Mouse (Mus musculus) heart, embryonic 16.5 days (tissue): ENCODE data around the gene Ccl27b. TPM values are rescaled to one million over a fixed set of nuclear protein-coding genes. Genes with fewer than 3 reads are reported as not detected.

Experiments used
- polyA plus RNA-seq: library from polyadenylated mRNA; unstranded; fragments of >200 nt; fragmentation: Nextera tagmentation; extraction: Ambion mirVana; gene quantifications from 2 replicates; pipeline ENCODE4 v1.2.1, GENCODE M21; 2015

The Ccl27b gene
- polyA plus RNA-seq, 1 experiment from 2014 or later: not detected

Other genes with a start within 250 kb of the Ccl27b start
- not detected in 2 replicates for gene Gm21586, start 215.9 kb upstream of the Ccl27b start, polyA plus RNA-seq
- not detected in 2 replicates for gene Gm2163, start 188.5 kb upstream of the Ccl27b start, polyA plus RNA-seq
- not detected in 2 replicates for gene Fam205a2, start 127.1 kb upstream of the Ccl27b start, polyA plus RNA-seq
- gene Gm10591, start 43.1 kb upstream of the Ccl27b start, polyA plus RNA-seq: not detected in 2 replicates
- 0.25 and 0.92 TPM in 2 replicates for gene Gm2564, start 25.5 kb upstream of the Ccl27b start, polyA plus RNA-seq
- 0.12 TPM in 1 of 2 replicates, not detected in the other for gene Il11ra2, start 6.6 kb downstream of the Ccl27b start, polyA plus RNA-seq
- gene 4930578G10Rik, start 80.3 kb downstream of the Ccl27b start, polyA plus RNA-seq: not detected in 2 replicates
- 0.59 and 1.1 TPM in 2 replicates for gene Ccl19, start 101.3 kb downstream of the Ccl27b start, polyA plus RNA-seq
- 51.2 and 59.1 TPM in 2 replicates for gene Ccl21a, start 118.7 kb downstream of the Ccl27b start, polyA plus RNA-seq
- 0.06 TPM in 1 of 2 replicates, not detected in the other for gene Fam205a1, start 198.6 kb downstream of the Ccl27b start, polyA plus RNA-seq
- gene Gm12394, start 201.5 kb downstream of the Ccl27b start, polyA plus RNA-seq: 0.04 TPM in 1 of 2 replicates, not detected in the other
- 0.13 and 0.34 TPM in 2 replicates for gene Fam205c, start 219.0 kb downstream of the Ccl27b start, polyA plus RNA-seq